Mouse (Mus musculus) limb, embryonic 14.5 days (tissue): ENCODE measurements at regions not wholly inside any gene's neighbourhood (a gene's known extent, or its start where the extent isn't known, plus 50 kb on each side); places are given as distances from the start of the nearest gene placed in this dataset.

Experiments used
- ATAC-seq: fragments of 200-750 bp; cut with Nextera tagmentation; 2 replicates; pipeline ENCODE4 v1.8.0; 2017; ENCODE audit warnings: low read depth, moderate number of reproducible peaks, moderate TSS enrichment; ENCODE audit not compliant: low FRiP score
- DNase-seq: peaks from one replicate; pipeline ENCODE4 v3.0.0-alpha.2; 2015; ENCODE audit warnings: low spot score
- H3K27ac ChIP-seq: fragments of 300-500 bp; sonication (generic); replicated peaks from 2 replicates; pipeline ENCODE4 v1.5.1; 2014; ENCODE audit warnings: low read depth, mild to moderate bottlenecking, low read length, moderate library complexity, mixed read lengths
- H3K27me3 ChIP-seq: fragments of 300-500 bp; sonication (generic); 2 replicates; pipeline ENCODE4 v1.6.1; 2014; ENCODE audit warnings: low read length, mixed read lengths; ENCODE audit not compliant: control insufficient read depth, insufficient read depth
- H3K36me3 ChIP-seq: fragments of 300-500 bp; sonication (generic); 2 replicates; pipeline ENCODE4 v1.6.1; 2014; ENCODE audit warnings: mild to moderate bottlenecking, low read length, moderate library complexity, mixed read lengths; ENCODE audit not compliant: control insufficient read depth, insufficient read depth
- H3K4me1 ChIP-seq: fragments of 300-500 bp; sonication (generic); 2 replicates; pipeline ENCODE4 v1.6.1; 2014; ENCODE audit warnings: antibody characterized with exemption, low read length, mixed read lengths; ENCODE audit not compliant: control insufficient read depth, insufficient read depth
- H3K4me2 ChIP-seq: fragments of 300-500 bp; sonication (generic); replicated peaks from 2 replicates; pipeline ENCODE4 v1.6.1; 2014; ENCODE audit warnings: low read depth, mild to moderate bottlenecking, low read length, moderate library complexity; ENCODE audit not compliant: severe bottlenecking
- H3K4me3 ChIP-seq: fragments of 300-500 bp; sonication (generic); replicated peaks from 2 replicates; pipeline ENCODE4 v1.5.1; 2014; ENCODE audit warnings: low read length
- H3K9ac ChIP-seq: fragments of 300-500 bp; sonication (generic); 2 replicates; pipeline ENCODE4 v1.6.1; 2014; ENCODE audit warnings: mild to moderate bottlenecking, low read depth, low read length, moderate library complexity; ENCODE audit not compliant: severe bottlenecking
- H3K9me3 ChIP-seq: fragments of 300-500 bp; sonication (generic); 2 replicates; pipeline ENCODE4 v1.6.1; 2016; ENCODE audit warnings: low read length; ENCODE audit not compliant: control insufficient read depth
- POLR2A ChIP-seq: fragments of 200-500 bp; IDR thresholded peaks from 2 replicates; pipeline ENCODE4 v1.8.0; 2012; ENCODE audit warnings: inconsistent platforms, mild to moderate bottlenecking, moderate library complexity, borderline replicate concordance; ENCODE audit not compliant: insufficient read depth, insufficient read length; ENCODE audit errors: extremely low read depth
- WGBS: fragments of 180-500 bp; shearing (Covaris S2); extraction: QIAGEN DNeasy Blood & Tissue Kit; methylation state at CpG from one replicate; pipeline ENCODE4 v1.1.7; 2014; 5-methylcytosine and 5-hydroxymethylcytosine counted together

GRCm38 (mm10) chr12:96615850-96616249, 923.8 kb downstream of the Flrt2 start:
- H3K9me3 ChIP-seq = no peaks in the 10 kb centered on the region
- no peak for TF ChIP-seq POLR2A
- no peak overlapping the region for H3K9ac ChIP-seq
- no peaks in the 10 kb centered on the region for H3K4me1 ChIP-seq
- H3K27me3 ChIP-seq = no peaks in the 10 kb centered on the region
- H3K27ac ChIP-seq = no peak overlapping the region
- H3K4me3 ChIP-seq = no peak overlapping the region
- 81% methylated on average over 4 of the region's 4 CpGs for WGBS
- ATAC-seq (no peak), DNase-seq (no peak)
- H3K36me3 ChIP-seq = no peaks in the 10 kb centered on the region
- no peak overlapping the region for H3K4me2 ChIP-seq

- DNase-seq = no peak
- no peak overlapping the region for H3K4me2 ChIP-seq
- ATAC-seq = no peak
- H3K9ac ChIP-seq = no peak overlapping the region
- no peak overlapping the region for H3K27ac ChIP-seq
- no peak for TF ChIP-seq POLR2A
- WGBS = 91% methylated on average over 2 of the region's 2 CpGs
- H3K4me1 ChIP-seq = no peaks in the 10 kb centered on the region
- H3K27me3 ChIP-seq = no peaks in the 10 kb centered on the region
- H3K36me3 ChIP-seq = no peaks in the 10 kb centered on the region
- H3K4me3 ChIP-seq = no peak overlapping the region
- H3K9me3 ChIP-seq = no peaks in the 10 kb centered on the region
These were observed 925.2 kb downstream of the Flrt2 start for GRCm38 (mm10) chr12:96617226-96617625.
